Mouse (Mus musculus) Patski (cell line): ENCODE results near the gene Dkk3. TPM values are rescaled to one million over a fixed set of nuclear protein-coding genes. Genes with fewer than 3 reads are reported as not detected.

Experiments
- ATAC-seq: fragments of 100-300 bp; one replicate; pipeline ENCODE4 v1.8.0; 2021
- CTCF ChIA-PET: fragments of 350-600 bp; sonication (Branson Sonifier 250); formaldehyde crosslinking; loops from one replicate; lab custom pipeline; 2022; ENCODE audit warnings: inconsistent platforms; lab: Charles Lee
- POLR2A ChIA-PET: fragments of 350-600 bp; sonication (Branson Sonifier 250); formaldehyde crosslinking; loops from one replicate; lab custom pipeline; 2022; ENCODE audit warnings: antibody characterized with exemption, inconsistent platforms; lab: Charles Lee
- DNase-seq: peaks from one replicate; pipeline ENCODE4 v3.0.0-alpha.2; 2011; ENCODE audit warnings: low read depth, low spot score
- H3K27me3 ChIP-seq: fragments of 371-371 bp; one replicate; pipeline ENCODE4 v1.5.1; 2021
- CTCF ChIP-seq: fragments of 100-300 bp; IDR thresholded peaks from one replicate; pipeline ENCODE4 v1.5.1; 2021
- in situ Hi-C: fragments of 300-500 bp; cut with MboI; formaldehyde crosslinking; loops from 3 replicates; pipeline ENCODE4 v1.11.1; 2018; ENCODE audit warnings: low pct_unique_long_range_greater_than_20kb, mixed read lengths
- polyA plus RNA-seq: library from polyadenylated mRNA; unstranded; gene quantifications from one replicate; pipeline ENCODE4 v1.2.3, GENCODE M21; 2021

Dkk3 gene
- polyA plus RNA-seq, 1 experiment from 2014 or later: 99.9 TPM

GRCm38 (mm10) chr7:112194286-112194685 lies 35.4 kb upstream of the Dkk3 start:
- DNase-seq: no peak
- POLR2A ChIA-PET: no interaction called here
- no peaks in the 10 kb centered on the region for H3K27me3 ChIP-seq
- in situ Hi-C loops: no loop called here
- no peak for ATAC-seq
- CTCF ChIA-PET: no interaction called here
- TF ChIP-seq CTCF: no peak

- POLR2A ChIA-PET: interaction anchor here (0.6 kb wide), 1 partner anchor 591 kb away, joined by 3 read pairs; no protein-coding TSS in a partner anchor
- CTCF ChIA-PET: no interaction called here
- no peak for ATAC-seq
- no peak for DNase-seq
- TF ChIP-seq CTCF: no peak
- no peaks in the 10 kb centered on the region for H3K27me3 ChIP-seq
- in situ Hi-C loops: no loop called here
These were observed 33.9 kb upstream of the Dkk3 start for GRCm38 (mm10) chr7:112192778-112193177.

DNA sequence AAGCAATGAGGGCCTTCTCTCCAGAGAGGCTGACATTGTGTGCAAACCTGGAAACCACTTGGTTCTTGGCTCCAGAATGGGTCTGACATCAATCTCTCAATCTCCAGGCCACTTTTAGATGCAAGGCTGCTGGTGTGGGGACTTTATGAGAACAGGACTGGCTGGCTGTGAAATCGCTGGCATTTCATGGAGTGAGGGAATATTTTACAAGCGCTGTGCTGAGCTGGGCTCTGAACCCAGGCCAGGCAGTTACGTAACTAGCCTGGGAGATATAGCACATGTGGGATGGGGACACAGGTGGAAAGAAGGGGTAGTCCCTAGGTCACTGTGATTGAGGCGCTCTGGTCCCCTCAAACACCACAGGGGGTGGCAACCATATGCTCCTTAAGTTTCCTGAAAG lies 33.4 kb upstream of the Dkk3 start:
- POLR2A ChIA-PET: no interaction called here
- CTCF ChIA-PET: interaction anchor here (1.0 to 1.2 kb wide), 2 partner anchors 12 to 176 kb away, joined by 3 to 4 read pairs; no protein-coding TSS in a partner anchor
- in situ Hi-C loops: no loop called here
- TF ChIP-seq CTCF: no peak
- ATAC-seq: no peak
- DNase-seq: no peak
- no peaks in the 10 kb centered on the region for H3K27me3 ChIP-seq

DNA sequence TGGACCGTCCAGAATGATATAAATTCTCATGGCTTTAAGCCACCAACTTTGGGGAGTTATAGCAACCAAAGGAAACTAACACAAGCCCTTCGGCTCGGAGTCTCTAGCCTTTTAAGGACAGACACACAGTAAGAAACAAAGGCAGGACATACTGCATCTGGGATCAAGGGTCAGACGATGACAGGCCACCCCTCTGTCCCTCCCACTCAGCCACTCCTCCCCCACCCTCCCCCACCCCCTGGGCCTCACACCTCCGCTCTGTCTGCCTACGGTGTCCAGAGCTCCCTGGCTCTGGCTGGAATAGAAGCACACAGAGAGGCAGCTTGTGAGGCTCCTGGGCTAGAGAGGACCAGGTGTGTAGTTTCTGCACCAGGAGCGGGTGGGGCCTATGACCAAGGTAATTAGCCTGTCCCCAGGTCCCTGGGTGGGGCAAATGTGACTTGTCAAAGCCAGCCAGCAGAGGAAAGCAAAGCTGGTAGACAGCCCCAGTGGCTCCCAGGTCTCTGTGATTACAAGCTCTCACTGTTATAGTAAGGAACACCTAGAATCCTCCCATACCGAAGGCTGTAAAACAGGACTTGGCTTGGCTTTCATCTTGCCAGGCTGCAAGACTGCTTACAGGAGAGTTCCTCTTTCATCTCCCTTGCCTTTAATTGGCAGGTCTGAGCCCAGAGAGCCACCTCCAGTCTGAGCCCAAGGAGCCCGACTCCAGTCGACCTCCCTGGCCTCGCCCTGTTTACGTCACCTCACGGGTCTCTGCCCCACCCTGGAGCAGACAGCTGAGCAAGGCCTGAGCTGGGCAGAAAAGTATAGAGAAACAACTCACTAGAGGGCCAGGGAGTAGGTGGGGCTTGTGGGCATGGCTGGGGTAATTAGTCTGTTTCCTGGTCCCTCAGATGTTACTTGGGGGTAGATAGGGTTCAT lies 28.9 kb upstream of the Dkk3 start:
- ChIA-PET CTCF (interaction anchor here (0.9 to 1.3 kb wide), 2 partner anchors 9 to 14 kb away, joined by 3 read pairs; no protein-coding TSS in a partner anchor), POLR2A (no interaction called here)
- DNase-seq (no peak), ATAC-seq (no peak)
- no peak for TF ChIP-seq CTCF
- no peaks in the 10 kb centered on the region for H3K27me3 ChIP-seq
- in situ Hi-C loops: no loop called here

- POLR2A ChIA-PET: no interaction called here
- H3K27me3 ChIP-seq: no peaks in the 10 kb centered on the region
- no peak for ATAC-seq
- DNase-seq: no peak
- in situ Hi-C loops: no loop called here
- no peak for TF ChIP-seq CTCF
- CTCF ChIA-PET: interaction anchor here (1.3 kb wide), 1 partner anchor 8 kb away, joined by 3 read pairs; no protein-coding TSS in a partner anchor
These were observed 28.0 kb upstream of the Dkk3 start for GRCm38 (mm10) chr7:112186871-112187270.

GRCm38 (mm10) chr7:112185226-112185745 lies 26.4 kb upstream of the Dkk3 start:
- ATAC-seq (no peak), DNase-seq (no peak)
- H3K27me3 ChIP-seq: no peaks in the 10 kb centered on the region
- in situ Hi-C loops: no loop called here
- TF ChIP-seq CTCF: no peak
- ChIA-PET POLR2A (no interaction called here), CTCF (interaction anchor here (1.1 kb wide), 1 partner anchor 183 kb away, joined by 3 read pairs; no protein-coding TSS in a partner anchor)

GRCm38 (mm10) chr7:112184519-112185225 lies 25.8 kb upstream of the Dkk3 start:
- no peak for TF ChIP-seq CTCF
- POLR2A ChIA-PET: interaction anchor here (1.1 kb wide), 1 partner anchor 30 kb away, joined by 5 read pairs; no protein-coding TSS in a partner anchor
- no peak for ATAC-seq
- in situ Hi-C loops: loop anchor here (5.0 kb wide), 1 partner anchor 188 kb away; no protein-coding TSS in a partner anchor
- DNase-seq: no peak
- CTCF ChIA-PET: interaction anchor here (1.1 to 1.9 kb wide), 4 partner anchors 19 to 185 kb away, joined by 3 to 15 read pairs (median 10); no protein-coding TSS in a partner anchor
- H3K27me3 ChIP-seq: no peaks in the 10 kb centered on the region

GRCm38 (mm10) chr7:112183258-112183841 lies 24.5 kb upstream of the Dkk3 start:
- CTCF ChIA-PET: interaction anchor here (1.2 to 1.9 kb wide), 3 partner anchors 21 to 186 kb away, joined by 9 to 15 read pairs (median 11); no protein-coding TSS in a partner anchor
- peak; percentile 97 for TF ChIP-seq CTCF
- in situ Hi-C loops: loop anchor here (5.0 kb wide), 1 partner anchor 189 kb away; no protein-coding TSS in a partner anchor
- no peaks in the 10 kb centered on the region for H3K27me3 ChIP-seq
- ATAC-seq (peak; percentile 46), DNase-seq (no peak)
- POLR2A ChIA-PET: interaction anchor here (0.7 to 1.1 kb wide), 3 partner anchors 20 to 88 kb away, joined by 3 to 6 read pairs (median 5); no protein-coding TSS in a partner anchor

DNA sequence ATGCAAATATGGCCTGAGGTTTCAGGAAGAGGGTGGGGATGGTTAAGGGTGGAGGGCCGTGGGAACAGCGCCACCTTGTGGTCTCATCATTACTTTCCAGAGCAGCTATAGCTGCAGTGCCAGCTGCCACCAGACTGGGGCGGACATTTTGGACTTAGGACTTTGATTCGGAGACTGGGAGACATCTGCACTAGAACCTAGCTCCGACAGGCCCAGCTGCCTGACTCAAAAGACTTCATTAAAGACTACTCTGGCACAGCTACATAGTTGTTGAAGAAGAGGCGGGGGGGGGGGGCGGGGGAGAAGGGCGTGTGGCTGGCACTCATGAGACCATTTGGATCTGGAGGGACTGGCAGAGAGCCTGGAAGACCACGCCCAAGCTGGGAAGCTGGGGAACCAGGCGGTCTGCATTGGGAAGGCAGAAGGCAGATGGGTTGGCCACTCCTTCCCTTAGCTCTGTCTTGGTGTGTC lies 21.4 kb upstream of the Dkk3 start:
- ChIA-PET CTCF (interaction anchor here (0.8 to 2.5 kb wide), 24 partner anchors 9 to 188 kb away, joined by 3 to 21 read pairs (median 4); partner anchors contain the start of gene Dkk3), POLR2A (interaction anchor here (1.2 kb wide), 1 partner anchor 188 kb away, joined by 4 read pairs; no protein-coding TSS in a partner anchor)
- peak; percentile 80 for ATAC-seq

More for the DNA sequence above, 21.4 kb upstream of the Dkk3 start:
- TF ChIP-seq CTCF: peak; percentile 99
- in situ Hi-C loops: loop anchor here (5.0 kb wide), 1 partner anchor 192 kb away; no protein-coding TSS in a partner anchor
- no peak for DNase-seq
- H3K27me3 ChIP-seq: no peaks in the 10 kb centered on the region
